Mouse (Mus musculus) hindbrain, postnatal 0 days (tissue): ENCODE measurements around the gene Hdhd5. TPM values are rescaled to one million over a fixed set of nuclear protein-coding genes. Genes with fewer than 3 reads are reported as not detected.

Experiments used
- ATAC-seq: fragments of 200-750 bp; cut with Nextera tagmentation; 2 replicates; pipeline ENCODE4 v1.8.0; 2017; ENCODE audit warnings: mild to moderate bottlenecking, moderate TSS enrichment, moderate library complexity
- DNase-seq: peaks from one replicate; pipeline ENCODE4 v3.0.0-alpha.2; 2015; ENCODE audit warnings: low spot score
- H3K27ac ChIP-seq: fragments of 300-500 bp; sonication (generic); 2 replicates; pipeline ENCODE4 v1.5.1; 2014; ENCODE audit warnings: mild to moderate bottlenecking
- H3K27me3 ChIP-seq: fragments of 300-500 bp; sonication (generic); 2 replicates; pipeline ENCODE4 v1.6.1; 2014; ENCODE audit warnings: low read length, mixed read lengths; ENCODE audit not compliant: insufficient read depth
- H3K36me3 ChIP-seq: fragments of 300-500 bp; sonication (generic); 2 replicates; pipeline ENCODE4 v1.6.1; 2014; ENCODE audit warnings: low read length, mixed read lengths; ENCODE audit not compliant: insufficient read depth
- H3K4me1 ChIP-seq: fragments of 300-500 bp; sonication (generic); 2 replicates; pipeline ENCODE4 v1.6.1; 2014; ENCODE audit warnings: antibody characterized with exemption, low read length, mixed read lengths; ENCODE audit not compliant: insufficient read depth
- H3K4me2 ChIP-seq: fragments of 300-500 bp; sonication (generic); 2 replicates; pipeline ENCODE4 v1.6.1; 2014; ENCODE audit warnings: low read depth, mild to moderate bottlenecking, low read length, moderate library complexity, mixed read lengths
- H3K4me3 ChIP-seq: fragments of 300-500 bp; sonication (generic); 2 replicates; pipeline ENCODE4 v1.5.1; 2014; ENCODE audit warnings: low read length
- H3K9ac ChIP-seq: fragments of 300-500 bp; sonication (generic); replicated peaks from 2 replicates; pipeline ENCODE4 v1.6.1; 2014; ENCODE audit warnings: mild to moderate bottlenecking, low read length, moderate library complexity, mixed read lengths
- H3K9me3 ChIP-seq: fragments of 300-500 bp; sonication (generic); 2 replicates; pipeline ENCODE4 v1.6.1; 2016; ENCODE audit warnings: low read length, mixed read lengths
- CTCF ChIP-seq: IDR thresholded peaks from 2 replicates; pipeline ENCODE4 v1.5.1; 2016; ENCODE audit warnings: antibody characterized with exemption, control low read depth, low read depth
- WGBS: fragments of 180-500 bp; shearing (Covaris S2); extraction: QIAGEN DNeasy Blood & Tissue Kit; methylation state at CpG from one replicate; pipeline ENCODE4 v1.1.7; 2014; 5-methylcytosine and 5-hydroxymethylcytosine counted together
- polyA plus RNA-seq: library from polyadenylated mRNA; unstranded; fragments of >200 nt; fragmentation: Nextera tagmentation; extraction: Ambion mirVana; gene quantifications from 2 replicates; pipeline ENCODE4 v1.2.1, GENCODE M21; 2015
- total RNA-seq: library from RNA; depleted of rRNA; stranded (reverse); fragments of >200 nt; gene quantifications from 2 replicates; pipeline ENCODE4 v1.2.3, GENCODE M21; 2014

Gene Hdhd5
- total and polyA plus RNA-seq, 2 experiments from 2014 or later = 19.1 to 38.9 TPM

- Histone ChIP-seq H3K4me2 (no peak overlapping the region), H3K9ac (no peak overlapping the region), H3K27ac (no peak overlapping the region), H3K27me3 (no peaks in the 10 kb centered on the region), H3K4me3 (no peak overlapping the region), H3K36me3 (no peaks in the 10 kb centered on the region), H3K4me1 (peaks cover 24% of the 10 kb centered on the region; the same call in 1 of the 2 replicates), H3K9me3 (no peaks in the 10 kb centered on the region)
- ATAC-seq = no peak
- no peak for DNase-seq
- no peak for TF ChIP-seq CTCF
Observed at GRCm38 (mm10) chr6:120469770-120470169, 61.3 kb downstream of the Hdhd5 start.

- Histone ChIP-seq H3K4me1 (peaks cover 24% of the 10 kb centered on the region; the same call in 1 of the 2 replicates), H3K27me3 (no peaks in the 10 kb centered on the region), H3K27ac (no peak overlapping the region), H3K4me2 (no peak overlapping the region), H3K9me3 (no peaks in the 10 kb centered on the region), H3K4me3 (no peak overlapping the region), H3K9ac (no peak overlapping the region), H3K36me3 (no peaks in the 10 kb centered on the region)
- 70% methylated on average over 3 of the region's 3 CpGs for WGBS
- peak; percentile 26; the same call in 1 of the 2 replicates for TF ChIP-seq CTCF
- no peak for DNase-seq
- ATAC-seq = no peak
Observed at GRCm38 (mm10) chr6:120469268-120469667, 61.9 kb downstream of the Hdhd5 start.

- Histone ChIP-seq H3K4me3 (no peak overlapping the region), H3K9me3 (no peaks in the 10 kb centered on the region), H3K9ac (no peak overlapping the region), H3K27me3 (no peaks in the 10 kb centered on the region), H3K36me3 (no peaks in the 10 kb centered on the region), H3K4me1 (peaks cover 17% of the 10 kb centered on the region; the same call in 1 of the 2 replicates), H3K4me2 (no peak overlapping the region), H3K27ac (no peak overlapping the region)
- no peak for TF ChIP-seq CTCF
- DNase-seq (no peak), ATAC-seq (no peak)
- WGBS = 94% methylated on average over 4 of the region's 4 CpGs
Observed at GRCm38 (mm10) chr6:120468259-120468658, 62.9 kb downstream of the Hdhd5 start.

- H3K4me1 ChIP-seq = peaks cover 3% of the 10 kb centered on the region; the same call in 1 of the 2 replicates
- H3K27ac ChIP-seq = no peak overlapping the region
- H3K4me2 ChIP-seq = no peak overlapping the region
- ATAC-seq (no peak), DNase-seq (no peak)
- TF ChIP-seq CTCF = peak; percentile 32
- H3K36me3 ChIP-seq = no peaks in the 10 kb centered on the region
- no peak overlapping the region for H3K4me3 ChIP-seq
- no peak overlapping the region for H3K9ac ChIP-seq
- H3K9me3 ChIP-seq = no peaks in the 10 kb centered on the region
- H3K27me3 ChIP-seq = no peaks in the 10 kb centered on the region
- 76% methylated on average over 10 of the region's 10 CpGs for WGBS
Observed at GRCm38 (mm10) chr6:120466609-120467329, 64.3 kb downstream of the Hdhd5 start.

GRCm38 (mm10) chr6:120465393-120465792 lies 65.7 kb downstream of the Hdhd5 start:
- Histone ChIP-seq H3K9ac (no peak overlapping the region), H3K27me3 (no peaks in the 10 kb centered on the region), H3K27ac (no peak overlapping the region), H3K36me3 (no peaks in the 10 kb centered on the region), H3K4me3 (no peak overlapping the region), H3K9me3 (no peaks in the 10 kb centered on the region), H3K4me1 (no peaks in the 10 kb centered on the region), H3K4me2 (no peak overlapping the region)
- 41% methylated on average over 4 of the region's 4 CpGs for WGBS
- TF ChIP-seq CTCF = no peak
- no peak for ATAC-seq
- DNase-seq = no peak

GRCm38 (mm10) chr6:120464406-120464939 lies 66.6 kb downstream of the Hdhd5 start:
- Histone ChIP-seq H3K9ac (no peak overlapping the region), H3K36me3 (no peaks in the 10 kb centered on the region), H3K27ac (no peak overlapping the region), H3K4me3 (no peak overlapping the region), H3K4me1 (no peaks in the 10 kb centered on the region), H3K4me2 (peak overlapping the region; percentile 56), H3K9me3 (no peaks in the 10 kb centered on the region), H3K27me3 (no peaks in the 10 kb centered on the region)
- TF ChIP-seq CTCF = no peak
- ATAC-seq (no peak), DNase-seq (no peak)
- 36% methylated on average over 9 of the region's 9 CpGs for WGBS

GRCm38 (mm10) chr6:120463884-120464283 lies 67.2 kb downstream of the Hdhd5 start:
- Histone ChIP-seq H3K4me3 (peak overlapping the region; percentile 57), H3K27me3 (no peaks in the 10 kb centered on the region), H3K4me1 (no peaks in the 10 kb centered on the region), H3K4me2 (peak overlapping the region; percentile 56), H3K36me3 (no peaks in the 10 kb centered on the region), H3K9me3 (no peaks in the 10 kb centered on the region), H3K27ac (no peak overlapping the region), H3K9ac (no peak overlapping the region)
- WGBS = under 1% methylated on average over 11 of the region's 11 CpGs
- ATAC-seq (0 out of 2 replicates have a peak, but pooled peaks have one; percentile 36), DNase-seq (peak; percentile 61)
- TF ChIP-seq CTCF = peak; percentile 33; the same call in 1 of the 2 replicates
